Mouse (Mus musculus) forebrain, embryonic 11.5 days (tissue): ENCODE results near the gene Ppp2r5d. TPM values are rescaled to one million over a fixed set of nuclear protein-coding genes. Genes with fewer than 3 reads are reported as not detected.
A peak's percentile ranks its signal among the peaks of the same experiment; 100 is the strongest.

Experiments
- ATAC-seq: fragments of 200-750 bp; cut with Nextera tagmentation; replicated peaks from 2 replicates; pipeline ENCODE4 v1.8.0; 2017; ENCODE audit warnings: moderate TSS enrichment; ENCODE audit not compliant: low FRiP score
- DNase-seq: peaks from one replicate; pipeline ENCODE4 v3.0.0-alpha.2; 2017; ENCODE audit warnings: low spot score
- H3K27ac ChIP-seq: fragments of 300-500 bp; sonication (generic); 2 replicates; pipeline ENCODE4 v1.5.1; 2014; ENCODE audit warnings: low read depth, low read length
- H3K27me3 ChIP-seq: fragments of 300-500 bp; sonication (generic); 2 replicates; pipeline ENCODE4 v1.6.1; 2014; ENCODE audit warnings: mild to moderate bottlenecking, low read length, mixed read lengths; ENCODE audit not compliant: control insufficient read depth, insufficient read depth
- H3K36me3 ChIP-seq: fragments of 300-500 bp; sonication (generic); 2 replicates; pipeline ENCODE4 v1.6.1; 2014; ENCODE audit warnings: mild to moderate bottlenecking, low read length, moderate library complexity, mixed read lengths; ENCODE audit not compliant: control insufficient read depth, insufficient read depth
- H3K4me1 ChIP-seq: fragments of 300-500 bp; sonication (generic); replicated peaks from 2 replicates; pipeline ENCODE4 v1.6.1; 2014; ENCODE audit warnings: low read length, mixed read lengths; ENCODE audit not compliant: control insufficient read depth, insufficient read depth
- H3K4me2 ChIP-seq: fragments of 300-500 bp; sonication (generic); 2 replicates; pipeline ENCODE4 v1.6.1; 2014; ENCODE audit warnings: low read depth, mild to moderate bottlenecking, low read length, moderate library complexity, mixed read lengths; ENCODE audit not compliant: severe bottlenecking
- H3K4me3 ChIP-seq: fragments of 300-500 bp; sonication (generic); 2 replicates; pipeline ENCODE4 v1.5.1; 2014; ENCODE audit warnings: low read depth, low read length
- H3K9ac ChIP-seq: fragments of 300-500 bp; sonication (generic); 2 replicates; pipeline ENCODE4 v1.6.1; 2014; ENCODE audit warnings: low read length
- H3K9me3 ChIP-seq: fragments of 300-500 bp; sonication (generic); 2 replicates; pipeline ENCODE4 v1.6.1; 2016; ENCODE audit warnings: low read length, mixed read lengths; ENCODE audit not compliant: control insufficient read depth
- WGBS: fragments of 180-500 bp; shearing (Covaris S2); extraction: QIAGEN DNeasy Blood & Tissue Kit; methylation state at CpG from one replicate; pipeline ENCODE4 v1.1.7; 2014; 5-methylcytosine and 5-hydroxymethylcytosine counted together
- polyA plus RNA-seq: library from polyadenylated mRNA; unstranded; fragments of >200 nt; fragmentation: Nextera tagmentation; extraction: Ambion mirVana; gene quantifications from 2 replicates; pipeline ENCODE4 v1.2.1, GENCODE M21; 2014

Ppp2r5d gene
- polyA plus RNA-seq, 1 experiment from 2014 or later = 140 TPM

GRCm38 (mm10) chr17:46647279-46647678 is 57.6 kb downstream of the Ppp2r5d start:
- Histone ChIP-seq H3K9ac (no peak overlapping the region), H3K27me3 (no peaks in the 10 kb centered on the region), H3K4me2 (no peak overlapping the region), H3K4me1 (peaks cover 27% of the 10 kb centered on the region), H3K4me3 (no peak overlapping the region), H3K36me3 (no peaks in the 10 kb centered on the region), H3K9me3 (no peaks in the 10 kb centered on the region), H3K27ac (no peak overlapping the region)
- 91% methylated on average over 7 of the region's 7 CpGs for WGBS
- DNase-seq (no peak), ATAC-seq (no peak)

GRCm38 (mm10) chr17:46646322-46646662 is 58.6 kb downstream of the Ppp2r5d start:
- Histone ChIP-seq H3K4me3 (peak overlapping the region; percentile 68), H3K27me3 (no peaks in the 10 kb centered on the region), H3K36me3 (no peaks in the 10 kb centered on the region), H3K9ac (peak overlapping the region; percentile 73), H3K4me2 (peak overlapping the region; percentile 87), H3K27ac (no peak overlapping the region), H3K4me1 (peaks cover 20% of the 10 kb centered on the region), H3K9me3 (no peaks in the 10 kb centered on the region)
- under 1% methylated on average over 19 of the region's 19 CpGs for WGBS
- DNase-seq (no peak), ATAC-seq (no peak)

- Histone ChIP-seq H3K27me3 (no peaks in the 10 kb centered on the region), H3K4me3 (peak within 1 kb of the TSS; percentile 68), H3K9me3 (no peaks in the 10 kb centered on the region), H3K27ac (no peak within 1 kb of the TSS), H3K9ac (peak within 1 kb of the TSS; percentile 77), H3K4me1 (peaks cover 16% of the 10 kb centered on the region), H3K4me2 (peak within 1 kb of the TSS; percentile 96), H3K36me3 (no peaks in the 10 kb centered on the region)
- peak; percentile 100 for DNase-seq
- ATAC-seq = peak; percentile 73
- WGBS = 1% methylated on average over 53 of the region's 53 CpGs
Observed at GRCm38 (mm10) chr17:46645561-46646321, 59.2 kb downstream of the Ppp2r5d start, which contains the start of the genes Klc4 and Mrpl2. TSS of gene Klc4 (minus strand) at chr17:46646022. TSS of gene Mrpl2 (plus strand) at chr17:46646229.

DNA sequence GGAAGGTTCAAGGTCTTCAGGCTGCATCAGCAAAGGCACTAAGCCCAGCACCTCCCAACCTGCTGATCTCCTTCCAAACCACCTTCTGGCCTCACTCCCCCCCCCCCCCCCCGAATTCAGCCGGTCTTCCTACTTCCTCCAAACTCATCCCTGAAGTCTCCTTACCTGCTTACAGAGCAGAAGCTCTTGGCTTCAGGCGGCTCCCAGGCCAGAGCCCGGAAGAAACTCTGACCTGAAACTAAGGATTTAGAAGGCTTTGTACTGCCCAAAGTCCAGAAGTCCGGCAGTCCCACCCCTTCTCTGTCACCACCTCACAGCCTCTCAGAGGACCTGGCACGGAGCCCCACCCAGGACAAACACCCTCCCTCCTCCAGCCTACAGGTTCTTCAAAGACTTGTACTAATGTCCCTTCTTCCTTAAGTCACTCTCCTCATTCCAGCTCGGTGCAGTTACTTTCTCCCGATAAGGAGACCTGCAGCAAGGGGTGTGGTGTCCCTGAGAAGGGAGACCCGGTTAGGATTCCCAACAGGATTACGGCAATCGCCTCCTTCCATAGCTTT is 59.9 kb downstream of the Ppp2r5d start:
- H3K27ac ChIP-seq = no peak overlapping the region
- peak; percentile 7; the same call in 1 of the 2 replicates for ATAC-seq

GRCm38 (mm10) chr17:46644152-46644805 is 60.6 kb downstream of the Ppp2r5d start:
- H3K9me3 ChIP-seq = no peaks in the 10 kb centered on the region
- ATAC-seq (no peak), DNase-seq (no peak)
- H3K27me3 ChIP-seq = no peaks in the 10 kb centered on the region
- WGBS = 93% methylated on average over 12 of the region's 12 CpGs
- no peaks in the 10 kb centered on the region for H3K36me3 ChIP-seq
- H3K27ac ChIP-seq = no peak overlapping the region
- peak overlapping the region; percentile 96; the same call in 1 of the 2 replicates for H3K4me2 ChIP-seq
- H3K4me3 ChIP-seq = peak overlapping the region; percentile 68
- H3K4me1 ChIP-seq = peaks cover 11% of the 10 kb centered on the region
- peak overlapping the region; percentile 77 for H3K9ac ChIP-seq

More for the DNA sequence above, 59.9 kb downstream of the Ppp2r5d start:
- WGBS = 13% methylated on average over 11 of the region's 11 CpGs
- H3K4me1 ChIP-seq = peaks cover 15% of the 10 kb centered on the region
- no peak for DNase-seq
- no peaks in the 10 kb centered on the region for H3K27me3 ChIP-seq
- no peaks in the 10 kb centered on the region for H3K36me3 ChIP-seq
- peak overlapping the region; percentile 77 for H3K9ac ChIP-seq
- peak overlapping the region; percentile 68 for H3K4me3 ChIP-seq
- no peaks in the 10 kb centered on the region for H3K9me3 ChIP-seq
- peak overlapping the region; percentile 96 for H3K4me2 ChIP-seq

GRCm38 (mm10) chr17:46642060-46642459 is 62.9 kb downstream of the Ppp2r5d start:
- WGBS = 94% methylated on average over 17 of the region's 17 CpGs

DNA sequence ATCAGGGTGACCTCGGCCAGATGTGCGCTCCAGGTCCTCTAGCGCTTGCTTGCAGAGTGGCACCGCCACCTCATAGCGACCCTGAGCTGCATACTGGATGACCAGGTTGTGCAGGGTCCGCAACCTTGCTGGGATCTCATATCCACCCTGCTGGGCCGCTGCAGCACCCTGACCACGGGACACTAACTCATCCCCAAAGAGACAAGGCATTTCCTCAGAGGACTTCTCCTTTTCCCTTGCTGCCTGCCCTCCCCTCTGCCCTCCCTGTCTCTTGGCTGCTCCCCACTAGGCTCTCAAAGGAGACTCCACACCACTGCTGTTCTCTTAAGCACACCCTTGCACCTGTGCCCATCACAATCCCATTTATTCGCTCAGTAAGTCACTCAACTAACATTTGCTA is 65.0 kb downstream of the Ppp2r5d start:
- no peak for DNase-seq
- Histone ChIP-seq H3K4me3 (no peak overlapping the region), H3K4me1 (peaks cover 2% of the 10 kb centered on the region; the same call in 1 of the 2 replicates), H3K9me3 (no peaks in the 10 kb centered on the region), H3K4me2 (no peak overlapping the region), H3K27me3 (no peaks in the 10 kb centered on the region), H3K9ac (no peak overlapping the region), H3K27ac (no peak overlapping the region), H3K36me3 (no peaks in the 10 kb centered on the region)
- ATAC-seq = no peak
- WGBS = 87% methylated on average over 9 of the region's 9 CpGs

More at GRCm38 (mm10) chr17:46642060-46642459, 62.9 kb downstream of the Ppp2r5d start:
- H3K4me2 ChIP-seq = no peak overlapping the region
- no peaks in the 10 kb centered on the region for H3K9me3 ChIP-seq
- ATAC-seq = no peak
- no peak overlapping the region for H3K27ac ChIP-seq
- no peak overlapping the region for H3K4me3 ChIP-seq
- peaks cover 11% of the 10 kb centered on the region for H3K4me1 ChIP-seq
- DNase-seq = no peak
- no peaks in the 10 kb centered on the region for H3K36me3 ChIP-seq
- H3K9ac ChIP-seq = no peak overlapping the region
- no peaks in the 10 kb centered on the region for H3K27me3 ChIP-seq

DNA sequence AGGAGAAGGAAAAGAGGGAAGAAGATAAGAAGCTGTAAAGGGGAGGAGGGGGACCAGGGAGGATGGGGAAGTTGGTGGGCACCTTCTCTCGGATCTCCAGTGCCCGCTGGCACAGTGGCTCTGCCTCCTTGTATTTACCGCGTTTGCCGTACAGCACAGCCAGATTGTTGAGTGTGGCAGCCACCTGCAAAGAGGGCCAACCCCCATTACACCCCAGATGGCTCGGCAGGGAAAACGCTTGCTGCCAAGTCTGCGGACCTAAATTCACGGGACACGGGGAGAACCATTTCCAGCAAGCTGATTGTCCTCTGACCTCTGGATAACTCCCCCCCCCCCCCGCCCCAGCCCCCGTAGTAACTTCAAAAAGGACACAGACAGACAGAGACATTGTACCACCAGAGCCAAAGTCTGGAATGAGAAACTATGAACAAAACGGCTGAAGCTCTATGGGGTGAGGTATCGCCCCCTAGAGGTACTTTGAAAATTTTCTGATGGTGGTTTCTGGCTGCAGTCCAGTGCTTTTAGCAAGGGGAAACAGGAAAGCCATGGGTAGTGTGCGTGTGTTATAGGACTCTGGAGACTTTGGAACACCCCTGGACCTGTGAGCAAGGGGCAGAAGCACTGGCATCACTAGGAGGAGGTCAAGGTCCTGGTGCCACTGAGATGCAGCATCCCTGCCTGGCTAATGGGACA is 67.9 kb downstream of the Ppp2r5d start:
- H3K36me3 ChIP-seq = no peaks in the 10 kb centered on the region
- H3K9me3 ChIP-seq = no peaks in the 10 kb centered on the region
- DNase-seq (no peak), ATAC-seq (no peak)
- H3K4me2 ChIP-seq = no peak overlapping the region
- no peak overlapping the region for H3K9ac ChIP-seq
- H3K27me3 ChIP-seq = no peaks in the 10 kb centered on the region
- no peak overlapping the region for H3K27ac ChIP-seq
- 27% methylated on average over 15 of the region's 15 CpGs for WGBS
- H3K4me3 ChIP-seq = no peak overlapping the region
- H3K4me1 ChIP-seq = no peaks in the 10 kb centered on the region
